Mouse (Mus musculus): ENCODE measurements at regions not wholly inside any gene's neighbourhood (a gene's known extent, or its start where the extent isn't known, plus 50 kb on each side); places are given as distances from the start of the nearest gene placed in this dataset.

DNA sequence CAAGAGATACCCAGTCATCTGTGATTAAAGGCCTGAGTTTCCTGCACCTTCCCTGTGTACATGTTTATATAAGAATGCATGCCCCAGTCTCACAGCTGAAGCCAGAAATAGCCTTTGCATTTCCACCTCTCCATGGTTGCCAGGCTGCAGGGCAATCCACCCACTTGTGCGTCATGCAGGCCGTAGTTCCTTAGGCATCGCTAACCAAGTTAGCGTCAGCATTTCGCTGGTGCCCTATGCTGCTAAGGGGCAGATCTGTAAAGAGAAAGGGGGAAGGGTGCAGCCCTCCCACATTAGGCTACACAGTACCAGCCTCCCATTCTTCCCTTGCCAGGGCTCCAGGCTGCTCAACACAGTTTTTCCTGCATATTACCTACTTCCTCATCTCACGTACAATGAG, 155.6 kb upstream of the Actbl2 start:
- Histone ChIP-seq H3K4me2 (ENCODE audit: low read depth, severe bottlenecking) (no peak overlapping the region), H3K36me3 (ENCODE audit: control insufficient read depth, insufficient read depth, low read length) (no peaks in the 10 kb centered on the region), H3K4me1 (ENCODE audit: control insufficient read depth, insufficient read depth, low read length) (no peaks in the 10 kb centered on the region), H3K27me3 (ENCODE audit: control insufficient read depth, insufficient read depth, low read length) (no peaks in the 10 kb centered on the region), H3K9me3 (ENCODE audit: control insufficient read depth, low read length) (no peaks in the 10 kb centered on the region), H3K9ac (ENCODE audit: low read length) (no peak overlapping the region), H3K27ac (replicated peaks; ENCODE audit: low read depth, low read length) (no peak overlapping the region), H3K4me3 (ENCODE audit: low read depth, low read length) (no peak overlapping the region)
- no peak for ATAC-seq (ENCODE audit: insufficient number of reproducible peaks, low FRiP score, low TSS enrichment, low read depth)
- no peak for DNase-seq (ENCODE audit: low spot score)
- WGBS = 91% methylated on average over 6 of the region's 6 CpGs

DNA sequence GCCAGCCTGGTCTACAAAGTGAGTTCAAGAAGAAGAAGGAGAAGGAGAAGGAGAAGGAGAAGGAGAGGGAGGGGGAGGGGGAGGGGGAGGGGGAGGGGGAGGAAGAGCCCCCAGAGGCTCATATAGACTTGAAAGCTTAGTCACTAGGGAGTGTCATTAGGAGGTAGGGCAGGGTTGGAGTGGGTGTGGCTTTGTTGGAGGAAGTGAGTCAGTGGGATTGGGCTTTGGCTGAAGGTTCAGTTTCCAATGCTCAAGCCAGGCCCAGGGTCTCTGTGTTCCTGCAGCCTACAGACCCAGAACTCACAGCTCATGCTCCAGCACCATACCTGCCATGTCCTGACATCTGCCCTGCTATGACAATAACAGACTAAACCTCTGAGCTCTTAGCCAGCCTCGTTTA, 154.4 kb upstream of the Actbl2 start:
- Histone ChIP-seq H3K9ac (ENCODE audit: low read length) (no peak overlapping the region), H3K36me3 (ENCODE audit: control insufficient read depth, insufficient read depth, low read length) (no peaks in the 10 kb centered on the region), H3K9me3 (ENCODE audit: control insufficient read depth, low read length) (no peaks in the 10 kb centered on the region), H3K4me3 (ENCODE audit: low read depth, low read length) (no peak overlapping the region), H3K4me2 (ENCODE audit: low read depth, severe bottlenecking) (no peak overlapping the region), H3K27ac (replicated peaks; ENCODE audit: low read depth, low read length) (no peak overlapping the region), H3K27me3 (ENCODE audit: control insufficient read depth, insufficient read depth, low read length) (no peaks in the 10 kb centered on the region), H3K4me1 (ENCODE audit: control insufficient read depth, insufficient read depth, low read length) (no peaks in the 10 kb centered on the region)
- 76% methylated on average over 1 of the region's 1 CpGs for WGBS
- ATAC-seq (ENCODE audit: insufficient number of reproducible peaks, low FRiP score, low TSS enrichment, low read depth) = no peak
- DNase-seq (ENCODE audit: low spot score) = no peak

DNA sequence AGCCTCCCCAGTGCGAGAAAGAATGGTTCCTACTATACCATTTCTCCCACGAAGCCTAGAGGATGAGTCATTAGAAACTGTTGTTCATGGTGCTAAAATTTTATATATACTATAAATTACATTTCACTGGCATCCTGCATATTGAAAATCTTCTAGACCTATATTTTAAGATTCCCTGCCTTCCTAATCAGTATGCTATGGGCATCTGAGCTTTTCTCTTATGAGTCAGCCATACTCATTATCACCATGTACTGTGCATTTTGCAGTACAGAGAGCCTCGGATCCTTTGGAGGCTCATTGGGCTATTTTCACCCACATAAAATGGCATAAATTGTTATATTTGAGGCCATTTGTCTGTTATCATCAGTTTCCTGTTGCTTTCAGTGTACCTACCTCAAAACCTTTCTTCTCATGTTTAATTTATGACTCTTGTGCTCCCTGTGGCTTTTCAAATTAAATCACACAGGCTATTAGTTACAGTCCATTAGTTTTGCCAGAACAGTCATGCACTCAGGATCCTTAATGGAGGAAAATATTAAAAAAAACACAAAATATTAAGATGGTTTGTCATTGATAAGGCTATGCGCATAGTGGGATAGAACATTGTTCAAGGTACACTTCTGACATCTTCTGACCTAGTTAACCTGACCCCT, 150.1 kb upstream of the Actbl2 start:
- Histone ChIP-seq H3K4me1 (ENCODE audit: control insufficient read depth, insufficient read depth, low read length) (no peaks in the 10 kb centered on the region), H3K27ac (replicated peaks; ENCODE audit: low read depth, low read length) (no peak overlapping the region), H3K27me3 (ENCODE audit: control insufficient read depth, insufficient read depth, low read length) (no peaks in the 10 kb centered on the region), H3K36me3 (ENCODE audit: control insufficient read depth, insufficient read depth, low read length) (no peaks in the 10 kb centered on the region), H3K9ac (ENCODE audit: low read length) (no peak overlapping the region), H3K4me3 (ENCODE audit: low read depth, low read length) (no peak overlapping the region), H3K4me2 (ENCODE audit: low read depth, severe bottlenecking) (no peak overlapping the region), H3K9me3 (ENCODE audit: control insufficient read depth, low read length) (no peaks in the 10 kb centered on the region)
- ATAC-seq (ENCODE audit: insufficient number of reproducible peaks, low FRiP score, low TSS enrichment, low read depth) = no peak
- whole genome bisulfite sequencing = 80% methylated on average over 4 of the region's 4 CpGs
- DNase-seq (ENCODE audit: low spot score) = no peak

DNA sequence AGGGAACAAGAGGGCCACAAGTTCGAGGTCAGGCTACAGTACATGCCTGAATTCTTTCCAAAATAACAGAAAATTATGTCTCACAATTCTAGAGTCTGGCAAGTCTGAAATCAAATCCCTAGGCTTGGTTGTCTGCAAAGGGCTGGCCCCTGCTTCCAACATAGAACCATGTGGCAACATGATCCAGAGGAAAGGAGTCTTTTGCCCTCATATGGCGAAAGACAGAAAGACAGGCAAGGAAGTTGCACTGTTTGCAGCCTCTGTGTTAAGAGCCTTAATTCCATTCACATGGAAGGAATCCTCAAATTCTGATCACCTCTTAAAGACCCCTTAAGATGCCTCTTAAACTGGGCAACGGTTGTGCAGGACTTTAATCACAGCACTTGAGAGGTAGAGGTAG, 123.7 kb upstream of the Actbl2 start:
- WGBS = 82% methylated on average over 3 of the region's 3 CpGs
- Histone ChIP-seq H3K4me1 (ENCODE audit: control insufficient read depth, insufficient read depth, low read length) (no peaks in the 10 kb centered on the region), H3K36me3 (ENCODE audit: control insufficient read depth, insufficient read depth, low read length) (no peaks in the 10 kb centered on the region), H3K27ac (replicated peaks; ENCODE audit: low read depth, low read length) (no peak overlapping the region), H3K4me2 (ENCODE audit: low read depth, severe bottlenecking) (no peak overlapping the region), H3K4me3 (ENCODE audit: low read depth, low read length) (no peak overlapping the region), H3K27me3 (ENCODE audit: control insufficient read depth, insufficient read depth, low read length) (no peaks in the 10 kb centered on the region), H3K9me3 (ENCODE audit: control insufficient read depth, low read length) (no peaks in the 10 kb centered on the region), H3K9ac (ENCODE audit: low read length) (no peak overlapping the region)
- DNase-seq (ENCODE audit: low spot score) (no peak), ATAC-seq (ENCODE audit: insufficient number of reproducible peaks, low FRiP score, low TSS enrichment, low read depth) (no peak)

DNA sequence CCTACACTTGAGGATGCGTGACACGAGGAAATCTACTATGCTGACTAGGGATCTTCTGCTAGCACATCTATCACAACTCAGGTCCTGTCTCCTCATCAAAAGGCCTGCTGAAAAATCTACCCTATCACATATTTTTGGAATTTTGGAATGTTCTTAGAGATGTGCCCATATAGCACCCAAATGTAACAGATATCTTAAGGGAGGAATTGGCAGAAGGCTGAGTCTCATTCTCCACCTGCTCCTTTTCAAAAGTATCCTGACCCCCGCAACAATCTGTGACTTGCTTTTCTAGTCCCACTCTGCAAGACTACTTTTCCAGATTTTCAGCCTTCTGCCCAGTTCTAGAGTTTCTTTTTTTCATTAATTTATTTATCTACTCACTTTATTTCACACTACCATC, 118.4 kb upstream of the Actbl2 start:
- Histone ChIP-seq H3K27me3 (ENCODE audit: control insufficient read depth, insufficient read depth, low read length) (no peaks in the 10 kb centered on the region), H3K9me3 (ENCODE audit: control insufficient read depth, low read length) (no peaks in the 10 kb centered on the region), H3K36me3 (ENCODE audit: control insufficient read depth, insufficient read depth, low read length) (no peaks in the 10 kb centered on the region), H3K4me3 (ENCODE audit: low read depth, low read length) (no peak overlapping the region), H3K4me2 (ENCODE audit: low read depth, severe bottlenecking) (no peak overlapping the region), H3K27ac (replicated peaks; ENCODE audit: low read depth, low read length) (no peak overlapping the region), H3K4me1 (ENCODE audit: control insufficient read depth, insufficient read depth, low read length) (no peaks in the 10 kb centered on the region), H3K9ac (ENCODE audit: low read length) (no peak overlapping the region)
- WGBS = 89% methylated on average over 3 of the region's 3 CpGs
- no peak for ATAC-seq (ENCODE audit: insufficient number of reproducible peaks, low FRiP score, low TSS enrichment, low read depth)
- no peak for DNase-seq (ENCODE audit: low spot score)

DNA sequence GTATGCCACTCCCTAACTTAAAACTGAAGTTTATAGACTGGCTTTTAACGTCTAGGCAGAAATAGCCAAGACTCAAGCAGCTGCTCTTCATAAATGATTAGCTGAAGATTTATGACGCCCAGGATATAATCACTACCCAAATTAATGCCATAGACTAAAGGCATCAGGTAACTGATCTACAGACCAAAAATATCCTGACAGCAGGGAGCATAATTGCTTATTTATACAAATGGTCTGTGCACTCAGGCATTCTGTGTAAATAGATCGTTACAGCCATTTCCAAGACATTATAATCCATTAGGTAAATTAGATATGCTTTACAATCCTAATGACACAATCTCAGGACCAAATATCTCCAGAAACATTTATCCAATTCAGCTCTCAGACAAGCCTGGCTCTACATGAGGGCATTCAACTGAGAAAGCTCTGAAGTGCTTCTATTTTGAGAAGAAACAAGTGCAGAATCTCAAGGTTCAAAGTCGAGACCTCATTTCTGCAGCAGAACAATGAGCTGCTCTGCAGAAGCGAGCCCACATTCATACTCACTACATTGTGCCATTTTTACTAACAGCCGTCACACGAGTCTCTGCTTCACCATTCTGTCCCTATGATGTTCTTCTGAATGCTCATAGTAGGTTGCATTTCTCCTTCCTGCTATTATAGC, 111.9 kb upstream of the Actbl2 start:
- H3K4me3 ChIP-seq (ENCODE audit: low read depth, low read length) = no peak overlapping the region
- H3K9ac ChIP-seq (ENCODE audit: low read length) = no peak overlapping the region
- H3K27me3 ChIP-seq (ENCODE audit: control insufficient read depth, insufficient read depth, low read length) = no peaks in the 10 kb centered on the region
- no peaks in the 10 kb centered on the region for H3K9me3 ChIP-seq (ENCODE audit: control insufficient read depth, low read length)
- no peak overlapping the region for H3K27ac ChIP-seq (replicated peaks; ENCODE audit: low read depth, low read length)
- H3K36me3 ChIP-seq (ENCODE audit: control insufficient read depth, insufficient read depth, low read length) = no peaks in the 10 kb centered on the region
- DNase-seq (ENCODE audit: low spot score) (no peak), ATAC-seq (ENCODE audit: insufficient number of reproducible peaks, low FRiP score, low TSS enrichment, low read depth) (no peak)
- H3K4me2 ChIP-seq (ENCODE audit: low read depth, severe bottlenecking) = no peak overlapping the region
- H3K4me1 ChIP-seq (ENCODE audit: control insufficient read depth, insufficient read depth, low read length) = no peaks in the 10 kb centered on the region
- WGBS = 77% methylated on average over 7 of the region's 7 CpGs

DNA sequence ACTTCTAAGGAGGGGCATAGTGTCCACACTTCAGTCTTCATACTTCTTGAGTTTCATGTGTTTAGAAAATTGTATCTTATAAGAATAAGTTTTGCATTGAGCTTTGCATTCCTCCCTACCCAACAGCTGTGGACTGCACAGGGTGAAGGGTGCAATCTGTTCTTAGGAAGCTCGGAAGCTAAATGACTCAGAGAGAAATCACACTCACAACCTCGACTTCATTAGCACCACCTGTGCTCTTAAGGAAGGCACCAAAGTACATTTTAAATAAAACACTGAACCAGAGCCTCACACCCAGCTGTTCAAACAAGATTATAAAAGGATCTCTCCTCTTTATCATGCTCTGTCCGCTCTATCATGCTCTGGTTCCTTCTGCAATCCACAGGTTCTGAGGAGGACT, 110.1 kb upstream of the Actbl2 start:
- no peaks in the 10 kb centered on the region for H3K9me3 ChIP-seq (ENCODE audit: control insufficient read depth, low read length)
- H3K4me2 ChIP-seq (ENCODE audit: low read depth, severe bottlenecking) = no peak overlapping the region
- no peak overlapping the region for H3K27ac ChIP-seq (replicated peaks; ENCODE audit: low read depth, low read length)
- no peaks in the 10 kb centered on the region for H3K27me3 ChIP-seq (ENCODE audit: control insufficient read depth, insufficient read depth, low read length)
- ATAC-seq (ENCODE audit: insufficient number of reproducible peaks, low FRiP score, low TSS enrichment, low read depth) = no peak
- no peak for DNase-seq (ENCODE audit: low spot score)
- H3K36me3 ChIP-seq (ENCODE audit: control insufficient read depth, insufficient read depth, low read length) = no peaks in the 10 kb centered on the region
- WGBS = 89% methylated on average over 3 of the region's 3 CpGs
- H3K9ac ChIP-seq (ENCODE audit: low read length) = no peak overlapping the region
- H3K4me3 ChIP-seq (ENCODE audit: low read depth, low read length) = no peak overlapping the region
- no peaks in the 10 kb centered on the region for H3K4me1 ChIP-seq (ENCODE audit: control insufficient read depth, insufficient read depth, low read length)

DNA sequence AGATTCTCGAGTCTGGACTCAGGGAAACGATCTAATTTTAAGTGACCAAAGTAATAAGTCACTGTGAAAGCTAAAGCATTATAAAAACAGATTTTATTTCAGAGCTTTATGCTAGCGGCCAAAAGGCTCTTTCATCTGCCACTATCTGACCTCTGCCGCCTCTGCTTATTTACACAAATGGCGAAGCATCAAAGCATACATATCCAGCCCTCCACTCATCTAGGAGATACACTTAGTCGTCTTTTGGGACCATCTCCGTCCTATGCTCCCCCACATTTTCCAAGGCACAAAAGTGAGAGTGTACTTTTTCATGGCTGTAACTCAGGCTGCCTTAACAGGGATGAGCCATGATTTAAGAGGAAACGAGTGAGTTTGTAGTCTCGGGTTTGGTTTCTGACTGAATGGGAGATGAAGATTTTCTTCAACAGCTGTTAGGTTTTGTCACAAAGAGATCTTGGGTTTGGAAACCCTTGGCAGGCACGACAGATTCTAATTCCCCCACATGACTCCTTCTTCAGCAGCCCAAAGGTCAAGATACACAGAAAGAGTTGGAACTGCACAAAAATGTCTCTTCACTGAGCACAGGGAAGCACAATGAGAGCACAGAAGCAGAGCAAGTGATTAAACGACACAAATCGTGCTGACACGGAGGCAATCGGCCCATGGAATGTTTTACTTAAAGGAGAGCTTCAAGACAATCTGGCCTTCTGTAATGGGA, 96.7 kb upstream of the Actbl2 start:
- Histone ChIP-seq H3K4me1 (ENCODE audit: control insufficient read depth, insufficient read depth, low read length) (no peaks in the 10 kb centered on the region), H3K4me3 (ENCODE audit: low read depth, low read length) (no peak overlapping the region), H3K27ac (replicated peaks; ENCODE audit: low read depth, low read length) (no peak overlapping the region), H3K27me3 (ENCODE audit: control insufficient read depth, insufficient read depth, low read length) (no peaks in the 10 kb centered on the region), H3K9me3 (ENCODE audit: control insufficient read depth, low read length) (no peaks in the 10 kb centered on the region), H3K4me2 (ENCODE audit: low read depth, severe bottlenecking) (no peak overlapping the region), H3K36me3 (ENCODE audit: control insufficient read depth, insufficient read depth, low read length) (no peaks in the 10 kb centered on the region), H3K9ac (ENCODE audit: low read length) (no peak overlapping the region)
- WGBS = 67% methylated on average over 14 of the region's 14 CpGs
- ATAC-seq (ENCODE audit: insufficient number of reproducible peaks, low FRiP score, low TSS enrichment, low read depth) (no peak), DNase-seq (ENCODE audit: low spot score) (no peak)
